Mouse (Mus musculus): Measurements from ENCODE around the gene Ralgps1.

Gene Ralgps1

DNA sequence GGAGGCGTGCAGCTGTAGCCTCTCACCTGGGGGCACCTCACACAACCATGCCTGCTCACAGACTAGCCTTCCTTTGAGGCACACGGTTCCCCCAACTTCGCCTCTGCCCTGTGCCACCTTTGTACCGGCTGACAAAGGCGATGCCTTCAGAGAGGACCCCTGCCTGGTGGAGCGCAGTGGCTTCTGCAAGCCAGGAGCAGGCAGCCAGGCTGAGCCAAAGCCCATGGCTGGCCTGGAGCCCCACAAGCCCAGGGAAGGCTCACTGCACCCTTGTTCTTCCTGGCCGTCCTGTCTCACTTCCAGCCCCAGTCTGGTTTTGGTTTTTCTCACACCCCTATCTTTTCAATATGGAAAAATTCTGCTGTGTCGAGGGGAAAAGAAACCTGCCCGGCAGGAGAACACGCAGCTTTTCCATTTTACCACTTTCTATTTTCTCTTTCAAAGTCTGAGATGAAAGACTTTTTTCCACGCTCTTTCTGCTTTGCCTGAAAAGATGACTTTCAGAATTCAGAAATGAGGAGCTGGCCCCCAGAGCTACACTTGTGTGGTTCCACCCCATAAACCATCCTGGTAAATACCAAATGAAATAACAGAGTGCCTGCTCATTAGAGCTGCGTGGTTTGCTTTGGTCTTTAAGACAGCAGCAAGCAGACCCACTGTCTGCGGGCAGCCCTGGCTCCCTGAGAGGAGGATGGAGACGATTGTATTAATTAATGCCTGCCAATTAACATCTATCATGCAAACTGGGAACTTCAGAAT, 191.9 kb downstream of the Ralgps1 start:
- no peak for DNase-seq (ENCODE audit: low read depth in 1 of 2, low spot score in 2 of 2)

DNA sequence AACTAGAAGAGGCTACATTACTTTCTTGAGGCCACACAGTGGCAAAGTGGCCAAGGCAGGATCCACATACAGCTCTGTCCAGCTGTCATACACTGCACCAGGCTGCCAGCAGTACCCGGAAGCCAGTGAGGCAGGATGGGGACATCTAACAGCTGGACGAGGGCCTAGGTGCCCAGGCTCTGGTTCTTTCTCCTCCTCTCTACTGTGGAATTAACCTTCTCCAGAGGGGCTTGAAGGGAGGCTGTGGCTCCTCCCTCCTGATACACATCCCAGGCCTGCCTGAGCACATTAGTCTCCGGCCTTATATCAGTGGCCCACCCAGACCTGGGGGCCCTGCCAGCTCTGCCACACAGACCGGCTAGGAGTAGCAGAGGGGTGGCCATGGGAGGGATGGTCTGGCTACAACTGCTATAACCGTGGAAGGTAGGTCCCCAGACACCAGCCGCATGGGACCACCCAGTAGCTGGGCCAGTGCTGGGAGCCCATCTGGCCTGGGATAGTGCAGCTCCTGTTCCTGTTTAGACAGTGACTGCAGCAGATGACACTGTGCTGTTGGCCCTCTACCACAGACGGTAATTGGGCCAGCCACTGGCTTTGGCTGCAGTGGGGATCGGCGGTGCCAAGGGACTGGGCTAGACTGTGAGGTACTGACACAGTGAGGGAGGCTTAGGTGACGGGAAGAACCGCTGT, 192.9 kb downstream of the Ralgps1 start:
- no peak for DNase-seq (ENCODE audit: low read depth in 1 of 2, low spot score in 2 of 2)

DNA sequence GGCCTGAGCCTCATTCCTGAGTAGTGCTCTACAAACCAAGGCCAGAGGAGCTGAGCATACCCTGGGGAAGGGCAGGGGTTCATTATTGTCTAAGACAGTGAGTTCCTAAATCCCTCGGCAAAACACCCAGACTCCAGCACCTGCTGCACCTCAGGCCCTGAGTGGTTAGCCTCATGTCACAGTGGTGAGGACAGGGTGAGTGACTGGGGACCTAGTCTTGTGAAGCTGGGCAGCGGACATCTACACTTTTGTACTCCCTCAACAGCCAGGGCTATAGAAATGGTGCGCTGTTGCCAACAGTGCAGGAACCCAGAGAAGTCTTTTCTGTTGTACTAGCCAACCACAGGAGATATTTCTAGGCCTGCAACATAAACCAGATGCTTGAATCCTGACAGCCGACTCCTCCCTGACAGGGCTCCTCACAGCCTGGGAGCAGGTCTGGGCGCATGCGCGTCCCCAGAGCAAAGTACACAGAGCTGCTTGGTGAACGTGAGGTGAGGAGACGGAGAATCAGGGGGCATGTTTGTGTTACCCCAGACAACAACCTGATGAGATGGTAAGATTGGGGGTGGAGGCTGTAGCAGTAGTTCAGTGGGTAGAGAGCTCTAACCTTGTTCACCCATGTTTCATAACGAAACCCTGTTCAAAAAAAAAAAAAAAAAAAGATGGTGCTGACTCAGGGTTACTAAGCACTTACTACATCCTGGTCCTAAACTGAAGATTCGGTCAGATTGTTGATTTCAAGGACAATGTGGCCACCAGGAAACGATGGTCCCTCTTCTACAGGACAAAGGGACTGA, 193.6 kb downstream of the Ralgps1 start:
- DNase-seq (ENCODE audit: low read depth in 1 of 2, low spot score in 2 of 2), result no peak

DNA sequence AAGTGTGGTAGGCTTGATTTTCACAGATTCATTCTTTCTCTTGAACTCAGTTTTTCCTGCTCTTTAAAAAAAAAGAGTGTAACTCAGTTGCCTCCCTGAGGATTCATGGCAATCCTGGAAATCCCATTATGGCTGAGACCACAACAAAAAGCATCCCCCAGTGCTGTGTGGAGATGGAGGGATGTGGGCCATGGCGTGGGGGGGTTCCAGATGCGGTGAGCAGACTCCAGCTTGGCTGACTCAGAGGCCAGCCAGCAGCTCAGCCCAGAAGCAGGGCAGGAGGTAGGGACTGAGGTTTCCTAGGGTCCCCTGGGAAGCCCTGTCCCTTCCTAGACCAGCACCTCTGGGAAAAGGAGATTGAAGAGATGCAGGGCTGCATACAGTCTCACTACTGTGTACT, 194.4 kb downstream of the Ralgps1 start:
- no peak for DNase-seq (ENCODE audit: low read depth in 1 of 2, low spot score in 2 of 2)

DNA sequence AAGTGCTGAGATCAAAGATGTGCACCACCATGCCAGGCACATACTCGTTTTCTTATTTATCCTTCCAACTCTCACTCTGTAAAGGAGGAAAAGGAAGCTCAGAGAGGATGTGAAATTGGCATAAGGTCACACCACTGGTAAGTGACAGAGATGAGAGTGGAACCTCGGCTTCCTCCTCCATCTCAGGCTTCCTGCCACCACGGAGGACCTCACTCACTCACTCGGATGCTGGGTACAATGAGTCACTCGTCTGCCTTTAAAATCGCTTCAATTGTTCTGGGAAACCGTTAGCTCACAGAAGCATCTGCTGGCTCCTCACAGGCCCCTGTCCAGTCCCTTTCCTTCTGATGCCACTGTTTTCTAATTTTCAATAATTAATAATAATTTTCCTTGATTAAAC, 194.8 kb downstream of the Ralgps1 start:
- peak; percentile 35 to 43 for DNase-seq (ENCODE audit: low read depth in 1 of 2, low spot score in 2 of 2)

DNA sequence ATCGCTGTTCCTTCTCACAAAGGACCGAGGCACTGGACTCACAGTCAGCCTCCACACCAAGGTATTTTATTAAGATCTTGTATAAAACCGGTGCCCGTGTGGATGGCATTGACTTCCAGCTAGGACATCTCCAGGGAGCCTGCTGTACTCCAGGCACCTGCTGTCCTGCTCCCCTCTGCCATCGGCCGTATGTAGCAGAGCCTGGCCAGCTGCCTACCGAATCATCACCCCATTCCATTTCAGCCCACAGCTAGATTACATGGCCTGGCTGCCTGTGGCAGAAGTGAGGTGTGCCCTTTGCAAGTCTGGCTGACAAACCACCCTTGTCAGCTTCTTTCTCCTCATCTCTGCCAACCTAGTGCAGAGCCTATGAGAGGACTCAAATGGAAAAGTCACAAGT, 197.6 kb downstream of the Ralgps1 start:
- DNase-seq (ENCODE audit: low read depth in 1 of 2, low spot score in 2 of 2), result no peak

DNA sequence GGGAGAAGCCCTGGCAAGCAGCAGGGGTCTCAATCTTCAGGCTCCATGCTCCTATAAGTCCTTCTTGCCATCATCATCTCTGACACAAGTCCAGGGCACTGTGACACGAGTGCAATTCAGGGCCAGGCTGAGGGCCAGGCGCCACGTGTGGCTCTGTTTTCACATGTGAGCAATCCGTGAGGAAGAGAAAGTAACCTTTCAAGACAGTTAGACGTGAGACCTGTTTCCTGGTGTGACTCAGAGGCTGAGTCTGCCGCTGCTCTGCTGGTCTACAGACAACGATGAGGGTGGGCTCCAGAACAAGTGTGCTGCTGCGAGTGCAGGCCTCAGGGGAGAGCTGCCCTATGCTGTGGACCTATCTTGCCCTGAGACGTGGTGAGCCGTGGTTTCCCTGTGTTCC, 198.2 kb downstream of the Ralgps1 start:
- peak; percentile 10 to 16 for DNase-seq (ENCODE audit: low read depth in 1 of 2, low spot score in 2 of 2)

DNA sequence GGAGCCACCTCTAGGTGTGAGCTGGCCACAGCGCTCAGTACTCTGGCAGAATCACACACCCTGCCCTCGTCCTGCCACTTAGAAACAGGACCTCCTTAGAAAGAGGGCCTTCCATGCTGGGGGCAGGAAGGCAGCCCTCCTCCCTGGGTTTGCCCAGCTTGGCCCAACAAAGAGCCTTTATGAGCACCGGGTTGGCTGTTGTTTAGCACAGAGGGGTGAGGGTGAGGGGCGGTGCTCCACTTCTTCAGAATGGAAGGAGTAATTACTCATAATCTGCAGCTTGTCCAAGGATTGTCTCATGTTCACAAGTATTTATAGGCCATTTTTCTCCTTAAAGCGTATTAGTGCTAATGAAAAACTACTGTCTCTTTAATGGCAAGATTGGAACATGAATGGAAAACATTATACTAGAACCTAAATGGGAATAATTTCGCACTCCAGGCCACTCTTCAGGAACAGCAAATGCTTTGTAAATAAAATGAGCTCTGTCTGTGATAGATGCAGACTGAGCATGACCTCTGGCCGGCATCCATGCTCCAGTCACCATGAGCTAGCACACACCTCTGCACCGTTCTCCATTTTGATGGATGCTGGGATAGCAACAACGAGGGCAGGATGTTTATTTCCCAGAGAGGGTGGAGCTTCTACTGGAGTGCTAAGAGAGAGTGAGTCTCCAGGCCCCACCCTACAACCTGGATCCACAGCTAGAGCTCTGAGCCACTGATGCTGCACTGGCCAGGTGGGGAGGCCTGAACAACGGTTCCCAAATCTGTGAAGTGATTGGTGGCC, 200.3 kb downstream of the Ralgps1 start:
- no peak for DNase-seq (ENCODE audit: low read depth in 1 of 2, low spot score in 2 of 2)

DNA sequence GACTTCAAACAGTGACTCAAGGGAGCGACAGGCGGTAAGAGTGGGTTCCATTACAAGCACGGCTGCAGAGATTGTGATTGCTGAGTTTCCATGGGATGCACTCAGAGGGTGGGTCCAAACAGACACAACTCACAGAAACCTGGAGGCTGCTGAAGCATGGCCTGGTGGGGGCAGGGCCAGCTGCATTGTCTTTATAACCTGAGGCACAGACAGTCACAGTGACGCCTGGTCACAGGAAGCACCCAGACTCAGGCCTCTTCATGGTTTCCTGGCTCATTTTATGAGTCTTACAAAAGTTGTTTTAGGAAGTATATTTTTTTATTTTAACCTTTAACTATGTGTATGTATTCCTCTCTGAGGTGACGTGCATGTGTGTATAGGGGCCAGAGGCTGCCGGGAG, 201.8 kb downstream of the Ralgps1 start:
- no peak for DNase-seq (ENCODE audit: low read depth in 1 of 2, low spot score in 2 of 2)

DNA sequence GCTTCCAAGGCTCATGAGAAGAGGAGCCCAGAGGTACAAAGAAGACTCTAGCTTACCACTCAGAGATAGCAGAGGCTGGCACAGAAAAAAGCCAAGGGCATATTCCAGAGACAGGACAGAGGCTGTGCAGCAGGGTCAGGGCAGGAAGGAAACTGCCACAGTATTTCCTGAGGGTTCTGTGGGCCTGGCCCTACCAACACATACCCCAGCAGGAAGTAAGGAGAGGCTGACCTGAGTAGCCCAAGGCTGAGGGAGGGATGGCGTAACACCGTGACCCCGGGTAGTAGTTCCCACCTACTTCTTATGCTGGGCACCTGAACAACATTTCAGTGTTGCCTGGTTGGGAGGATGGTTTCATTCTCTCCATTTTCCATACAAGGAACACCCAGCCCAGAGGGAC, 204.2 kb downstream of the Ralgps1 start:
- no peak for DNase-seq (ENCODE audit: low read depth in 1 of 2, low spot score in 2 of 2)

DNA sequence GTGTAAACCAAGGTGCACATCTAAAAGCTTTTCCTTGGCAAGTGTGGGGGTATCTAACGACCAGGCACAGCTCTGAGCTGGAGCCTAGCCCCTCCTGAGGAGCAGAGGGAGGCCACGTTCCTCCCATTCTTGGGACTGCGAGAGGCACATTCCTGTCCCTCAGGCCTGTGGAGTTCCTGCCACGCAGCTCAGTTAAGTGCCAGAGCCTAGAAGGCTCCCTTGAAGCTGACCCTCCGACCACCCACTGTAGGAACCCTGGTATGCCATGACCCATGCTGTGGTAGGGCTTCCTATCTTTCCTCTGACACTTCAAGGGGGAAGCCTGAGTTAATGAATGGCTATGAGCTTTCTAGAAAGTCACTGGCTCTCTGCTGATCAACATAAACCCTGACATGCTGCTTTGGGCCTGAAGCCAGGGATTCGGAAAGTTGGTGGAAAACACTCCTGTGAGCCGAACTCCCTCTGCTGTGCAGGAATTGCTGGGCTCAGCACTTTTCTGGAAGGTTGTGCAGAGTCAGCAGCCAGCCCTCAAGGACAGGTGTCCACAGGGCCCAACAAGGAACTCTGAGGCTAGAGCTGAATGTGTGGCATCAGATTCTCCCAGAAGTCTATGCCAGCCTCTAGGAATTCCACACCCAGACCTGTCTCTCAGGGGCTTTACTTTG, 205.4 kb downstream of the Ralgps1 start:
- DNase-seq (ENCODE audit: low read depth in 1 of 2, low spot score in 2 of 2), result no peak

DNA sequence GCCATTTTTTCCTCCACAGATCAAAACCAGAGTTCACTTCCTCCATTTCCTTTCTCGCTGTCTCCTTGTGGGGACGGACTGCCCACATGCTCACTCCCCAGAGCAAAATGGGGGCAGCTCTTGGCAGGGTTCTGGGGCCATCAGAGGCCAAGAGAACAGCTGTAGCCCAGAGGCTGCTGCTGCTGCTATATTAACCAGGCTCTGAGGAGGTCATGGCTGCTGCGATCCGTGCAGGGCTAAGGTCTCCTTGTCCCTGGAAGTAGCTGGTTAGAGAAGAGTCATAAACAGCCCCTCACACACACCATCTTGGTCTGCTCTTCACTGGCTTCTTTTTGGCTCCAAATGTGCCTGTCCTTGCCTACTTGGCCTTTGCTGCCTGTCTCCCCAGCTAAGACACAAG, 206.1 kb downstream of the Ralgps1 start:
- DNase-seq (ENCODE audit: low read depth in 1 of 2, low spot score in 2 of 2), result no peak

DNA sequence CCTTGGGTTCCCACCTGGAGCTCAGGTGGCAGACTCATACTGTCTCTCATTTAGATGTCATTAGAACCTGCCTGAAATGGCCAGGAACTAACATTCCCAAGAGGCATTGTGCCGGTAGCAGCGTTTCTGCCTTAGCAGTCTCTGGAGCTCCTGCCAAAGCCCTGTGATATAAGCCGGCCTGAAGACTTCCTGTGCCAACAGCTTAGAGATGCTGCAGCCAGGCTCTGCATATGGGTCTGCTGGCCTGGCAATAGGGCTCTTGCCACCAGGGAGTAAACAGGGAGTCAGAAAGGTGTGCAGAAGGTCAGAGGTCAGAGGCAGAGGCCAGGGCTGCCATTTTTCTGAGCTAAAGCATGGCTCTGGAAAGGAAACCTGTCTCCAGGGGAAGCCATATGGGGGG, 206.6 kb downstream of the Ralgps1 start:
- no peak for DNase-seq (ENCODE audit: low read depth in 1 of 2, low spot score in 2 of 2)

DNA sequence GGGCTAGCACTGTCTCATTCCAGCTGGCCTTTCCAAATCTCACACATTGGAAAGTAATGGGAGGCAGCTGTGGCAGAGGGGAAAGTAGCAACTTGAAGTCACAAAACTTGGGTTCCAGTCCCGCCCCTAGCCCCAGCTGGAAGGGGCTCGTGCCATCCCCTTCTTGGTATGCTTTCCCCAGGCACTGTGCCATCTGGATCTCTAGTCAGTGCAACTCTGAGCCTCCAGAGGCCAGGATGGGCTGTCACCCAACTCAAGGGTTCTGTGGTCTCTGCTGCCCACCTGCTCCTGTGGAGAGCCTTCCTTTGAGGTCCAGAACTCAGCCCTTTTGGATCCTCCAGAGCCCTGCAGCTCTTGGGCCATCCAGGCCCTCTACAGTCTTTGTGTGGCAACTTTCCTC, 209.2 kb downstream of the Ralgps1 start:
- DNase-seq (ENCODE audit: low read depth in 1 of 2, low spot score in 2 of 2), result no peak

DNA sequence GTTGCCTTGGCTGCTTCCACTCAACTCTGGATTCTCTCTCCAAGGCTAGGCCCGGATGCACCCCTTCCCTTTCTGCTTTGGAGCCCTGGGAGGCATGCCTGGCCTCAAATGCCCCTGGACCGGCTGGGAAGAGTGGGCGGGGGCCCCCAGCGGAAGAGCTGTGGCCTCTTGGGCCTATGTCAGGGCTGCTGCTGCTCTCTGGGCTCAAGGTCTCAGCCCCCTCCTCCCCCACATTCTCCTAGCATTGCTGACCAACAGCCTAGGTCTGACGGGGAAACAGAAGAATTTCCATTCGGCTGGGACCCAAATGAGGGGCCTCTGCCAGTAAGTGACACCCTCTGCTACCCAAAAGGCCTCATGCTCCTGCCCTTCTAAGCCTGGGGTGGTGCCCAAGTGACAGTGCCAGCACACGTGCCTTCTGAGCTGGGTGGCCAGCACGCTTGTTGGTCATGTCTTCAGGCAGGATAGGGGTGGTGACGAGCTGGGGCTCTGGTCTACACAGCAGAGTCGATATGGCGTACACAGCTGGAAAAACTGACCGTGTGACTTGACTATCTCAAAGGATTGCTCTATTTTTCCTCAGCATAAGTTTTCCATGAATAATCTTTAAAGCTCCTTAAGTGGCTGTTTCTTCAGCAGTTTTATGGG, 210.8 kb downstream of the Ralgps1 start:
- DNase-seq (ENCODE audit: low read depth in 1 of 2, low spot score in 2 of 2), result no peak

DNA sequence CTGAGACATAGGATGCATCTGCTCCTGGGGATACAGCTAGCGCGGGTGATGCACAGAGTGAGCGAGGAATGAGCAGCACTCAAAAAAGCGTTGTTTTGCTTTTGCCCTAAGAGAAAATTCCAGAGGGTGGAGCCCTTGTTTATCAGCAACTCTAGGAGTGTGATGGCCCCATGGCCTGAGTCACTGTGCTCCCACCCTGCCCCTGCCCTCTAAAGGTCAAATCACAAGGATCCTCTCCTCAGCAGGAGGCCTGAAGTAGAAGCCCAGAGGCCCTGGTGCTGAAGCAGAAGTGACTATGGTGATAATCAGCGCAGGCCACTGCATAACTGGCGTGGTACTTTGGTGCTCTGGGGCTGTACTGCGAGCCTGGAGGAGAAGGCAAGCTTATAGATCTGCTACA, 211.7 kb downstream of the Ralgps1 start:
- no peak for DNase-seq (ENCODE audit: low read depth in 1 of 2, low spot score in 2 of 2)

DNA sequence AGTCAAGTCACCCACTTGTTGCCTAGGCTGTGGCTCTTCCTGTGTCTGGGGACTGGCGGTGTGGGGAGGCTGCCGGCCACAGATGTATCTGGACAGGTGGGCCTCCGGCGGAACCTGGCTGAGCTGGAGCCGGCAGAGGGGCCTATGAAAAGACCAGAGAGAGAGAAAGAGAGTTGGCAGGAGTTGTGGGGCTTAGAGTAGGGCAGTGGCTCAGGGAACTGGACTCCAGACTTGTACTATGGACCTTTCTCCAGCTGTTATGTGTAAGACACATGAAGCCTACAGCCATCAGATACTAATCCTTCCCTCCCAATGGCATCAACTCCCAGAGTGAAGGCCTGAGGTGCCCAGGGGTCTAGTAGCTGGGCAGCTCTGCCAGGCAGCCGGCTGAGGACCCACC, 212.4 kb downstream of the Ralgps1 start:
- no peak for DNase-seq (ENCODE audit: low read depth in 1 of 2, low spot score in 2 of 2)

DNA sequence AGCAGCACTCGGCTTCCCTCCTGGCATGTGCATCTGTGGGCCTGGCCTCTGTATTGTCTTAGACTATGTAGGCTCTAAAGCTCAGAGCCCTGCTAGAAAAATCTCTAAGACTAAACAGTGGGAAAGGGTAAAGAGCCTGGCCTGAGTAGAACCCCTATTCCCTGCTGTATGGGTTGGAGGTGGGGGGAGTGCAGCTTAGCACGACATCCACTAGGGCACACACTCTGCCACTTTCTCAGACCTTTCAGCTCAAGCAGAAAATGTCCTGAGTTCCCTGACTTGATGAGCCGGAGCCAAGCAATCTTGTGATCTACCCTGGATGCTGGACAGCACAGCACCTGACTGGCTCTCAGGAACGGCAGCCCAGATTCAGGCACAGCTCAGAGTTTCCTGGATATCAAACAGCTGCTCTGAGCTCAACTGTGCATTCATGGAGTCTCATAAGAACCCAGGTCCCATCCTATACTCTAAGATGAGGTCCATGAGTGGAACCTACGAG, 215.0 kb downstream of the Ralgps1 start:
- DNase-seq (ENCODE audit: low read depth in 1 of 2, low spot score in 2 of 2), result no peak

DNA sequence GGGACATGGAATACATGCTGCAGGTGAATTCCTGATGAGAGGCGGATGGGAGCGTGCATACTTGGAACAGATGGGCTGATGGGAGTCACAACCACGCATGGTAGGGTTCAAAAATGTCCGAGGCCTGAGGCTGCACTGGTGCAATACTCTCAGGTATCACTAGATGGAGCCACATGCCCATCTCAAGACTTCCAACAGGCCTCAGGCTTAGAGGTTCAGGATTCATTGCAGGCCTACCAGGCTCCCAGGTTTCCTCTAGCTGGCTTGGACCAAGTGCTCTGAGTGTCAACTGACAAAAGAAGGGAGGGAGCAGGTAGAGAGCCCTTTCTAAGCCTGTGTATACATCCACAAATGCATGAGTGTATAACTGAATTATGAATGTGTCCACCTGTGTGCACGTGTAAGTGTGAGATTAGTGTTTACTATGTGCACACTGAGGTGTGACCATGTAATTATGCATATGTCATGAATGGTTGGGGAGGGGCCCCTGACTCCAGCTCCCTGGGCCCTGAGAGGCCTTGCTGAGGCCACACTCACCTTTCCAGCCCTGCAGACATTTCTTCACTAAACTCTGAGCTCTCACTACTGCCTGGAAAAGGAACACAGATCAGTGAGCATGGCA, 216.4 kb downstream of the Ralgps1 start:
- peak in 1 of 2 experiments; percentile 54 for DNase-seq (ENCODE audit: low read depth in 1 of 2, low spot score in 2 of 2)

DNA sequence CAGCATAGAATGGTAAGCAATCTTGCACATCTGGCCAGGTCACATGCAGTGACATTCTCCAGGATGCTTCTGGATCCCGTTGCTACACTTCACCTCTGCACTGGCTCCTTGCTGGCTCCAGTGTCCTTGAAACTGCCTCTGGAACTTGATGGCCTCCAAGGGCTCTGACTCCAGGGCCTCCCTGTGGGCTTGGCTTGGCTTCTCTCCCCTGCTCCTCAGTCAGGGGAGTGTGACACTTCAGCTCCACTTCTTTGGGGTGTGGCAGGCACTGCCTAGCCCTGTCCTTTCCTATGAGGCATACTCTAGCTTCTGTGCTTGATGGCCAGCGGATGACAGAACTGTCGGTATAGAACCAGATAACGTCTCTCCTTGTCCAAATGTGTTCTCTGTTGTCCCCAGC, 224.3 kb downstream of the Ralgps1 start:
- no peak for DNase-seq (ENCODE audit: low read depth in 1 of 2, low spot score in 2 of 2)

All from monocyte, adult 2 months (primary cell).